Mouse (Mus musculus) liver, adult 2 months (tissue): Measurements from ENCODE around the gene Fsip1.

Source experiments
- CTCF ChIP-seq: fragments of 200-500 bp; IDR thresholded peaks from 2 replicates; pipeline ENCODE4 v1.5.1; 2011; ENCODE audit warnings: low read depth, low read length, control low read depth
- POLR2A ChIP-seq: fragments of 200-500 bp; IDR thresholded peaks from 2 replicates; pipeline ENCODE4 v1.6.1; 2011; ENCODE audit warnings: low read length, control low read depth; ENCODE audit not compliant: insufficient read depth; ENCODE audit errors: extremely low read depth

GRCm38 (mm10) chr2:118202934-118203333, 53.8 kb downstream of the Fsip1 start:
- TF ChIP-seq POLR2A (no peak), CTCF (no peak)
